Mouse (Mus musculus): ENCODE results near the gene Rd3.

- TF ChIP-seq EP300 (IDR thresholded peaks at IDR 0.05; ENCODE audit: low read depth), result no peak
- TF ChIP-seq CTCF (IDR thresholded peaks at IDR 0.05; ENCODE audit: low read depth), result no peak
These were observed 30.3 kb upstream of the Rd3 start for GRCm38 (mm10) chr1:191946835-191947234.
